Mouse (Mus musculus) brain, embryonic 14.5 days (tissue): Measurements from ENCODE around the gene Dpp7.

Experiments used
- CTCF ChIP-seq: fragments of 200-500 bp; IDR thresholded peaks from 2 replicates; pipeline ENCODE4 v1.5.1; 2012; ENCODE audit warnings: inconsistent platforms, mild to moderate bottlenecking, moderate library complexity, borderline replicate concordance; ENCODE audit not compliant: insufficient read depth, insufficient read length; ENCODE audit errors: extremely low read depth
- POLR2A ChIP-seq: fragments of 200-500 bp; IDR thresholded peaks from 2 replicates; pipeline ENCODE4 v1.6.1; 2012; ENCODE audit warnings: mild to moderate bottlenecking, inconsistent platforms, borderline replicate concordance; ENCODE audit not compliant: poor library complexity, insufficient read depth, insufficient read length, severe bottlenecking; ENCODE audit errors: extremely low read depth

DNA sequence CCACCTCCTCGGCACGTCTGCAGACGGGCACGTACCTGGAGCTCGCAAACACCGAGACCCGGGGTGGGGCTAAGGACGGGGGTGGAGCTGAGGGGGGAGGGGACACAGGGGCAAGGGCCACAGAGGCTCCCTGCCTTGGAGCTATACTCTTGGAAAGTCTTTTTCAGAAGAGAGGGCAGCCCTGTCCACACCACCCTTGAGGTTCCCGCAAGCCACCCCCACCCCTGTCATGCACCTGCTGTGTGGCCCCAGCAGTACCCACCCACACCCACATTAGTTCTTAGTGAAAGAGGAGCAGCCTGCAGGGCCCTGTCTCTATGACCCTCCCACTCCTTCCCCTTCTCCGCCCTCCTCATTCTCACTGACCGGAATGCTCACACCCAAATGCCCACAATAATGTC is 44.7 kb downstream of the Dpp7 start:
- TF ChIP-seq POLR2A: no peak
- no peak for TF ChIP-seq CTCF
